Comparison of ENCODE assay signal across 26 mouse cellular contexts in the genomic region with DNA sequence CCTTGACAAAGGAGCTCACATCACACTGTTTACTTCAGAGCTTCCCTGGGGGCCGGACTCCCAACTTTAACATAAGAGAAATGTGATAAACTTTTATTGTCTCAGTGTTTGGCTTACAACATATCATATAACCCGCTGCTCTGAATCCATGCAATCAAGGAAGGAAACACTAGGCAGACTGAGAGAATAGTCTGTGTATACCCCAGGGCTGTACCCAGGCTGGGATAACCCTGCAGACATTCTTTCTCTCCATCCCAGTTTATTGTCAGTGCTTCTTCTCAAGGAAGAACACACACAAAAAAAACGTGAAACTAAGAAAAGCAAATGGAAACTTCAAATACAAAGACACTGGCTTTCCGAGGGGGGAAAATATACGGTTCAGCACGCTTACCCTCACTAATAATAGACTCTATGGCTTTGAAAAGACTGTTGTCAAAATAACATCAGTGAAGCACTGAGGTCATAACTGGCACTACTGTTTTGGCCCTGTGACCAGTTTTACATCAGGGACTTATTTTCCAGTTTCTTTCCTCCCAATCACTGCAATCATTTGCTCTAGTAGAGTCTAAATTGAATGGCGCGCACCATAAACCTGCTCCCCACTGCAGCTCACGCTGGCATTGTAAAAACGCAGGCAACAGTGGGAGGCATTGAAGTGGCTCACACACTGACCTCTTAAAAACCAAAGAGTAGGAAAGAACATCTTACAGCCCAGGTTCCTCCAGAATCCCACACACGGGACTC.
DNase-seq lines count a peak whose midpoint lies in the region; ATAC-seq and TF ChIP-seq lines count a peak whose summit lies in the region.
"Had no signal": no experiment of that assay in that cellular context is flagged by ENCODE, and none has a peak within 500 bp of the region (broad histone marks: within the 10 kb centered on the region; RNA-seq: fewer than 3 reads in every experiment).

No protein-coding gene starts in this region.

- H3K27ac ChIP-seq in forebrain, embryonic 13.5 days: peak overlapping the region; percentile 21; the same call in 1 of the 2 replicates
- H3K27ac ChIP-seq in forebrain, embryonic 11.5 days (ENCODE audit: low read depth, low read length): no peak overlapping the region
- no peak overlapping the region for H3K27ac ChIP-seq in kidney, postnatal 0 days
- no peak overlapping the region for H3K27ac ChIP-seq in forebrain, embryonic 16.5 days (ENCODE audit: low read length)
- H3K27ac ChIP-seq in hindbrain, embryonic 10.5 days: no peak overlapping the region
- H3K27ac ChIP-seq: embryonic facial prominence, embryonic 13.5 days; layer of hippocampus, adult 2 months; limb, embryonic 15.5 days; liver, embryonic 14.5 days; midbrain, embryonic 10.5 days; stomach, embryonic 15.5 days had no signal

- H3K27me3 ChIP-seq in forebrain, embryonic 13.5 days: no peaks in the 10 kb centered on the region
- H3K27me3 ChIP-seq in forebrain, embryonic 11.5 days (ENCODE audit: control insufficient read depth, insufficient read depth, low read length): no peaks in the 10 kb centered on the region
- H3K27me3 ChIP-seq in kidney, postnatal 0 days (ENCODE audit: insufficient read depth, low read length): no peaks in the 10 kb centered on the region
- no peaks in the 10 kb centered on the region for H3K27me3 ChIP-seq in forebrain, embryonic 16.5 days (replicated peaks; ENCODE audit: control insufficient read depth, insufficient read depth, low read length)
- H3K27me3 ChIP-seq in hindbrain, embryonic 10.5 days (ENCODE audit: insufficient read depth, poor library complexity, severe bottlenecking): no peaks in the 10 kb centered on the region
- H3K27me3 ChIP-seq: embryonic facial prominence, embryonic 13.5 days; heart, embryonic 12.5 days; limb, embryonic 15.5 days; Patski; stomach, embryonic 15.5 days had no signal

- TF ChIP-seq CTCF in kidney, postnatal 0 days (IDR thresholded peaks at IDR 0.05; ENCODE audit: low read depth): no peak

- ATAC-seq in forebrain, embryonic 13.5 days: peak; percentile 81
- no peak for ATAC-seq in forebrain, embryonic 11.5 days (replicated peaks; ENCODE audit: low FRiP score)
- ATAC-seq in kidney, postnatal 0 days (replicated peaks; ENCODE audit: low FRiP score, low read depth): no peak
- peak; percentile 82 for ATAC-seq in forebrain, embryonic 16.5 days
- ATAC-seq: CD4-positive, CD25-positive, alpha-beta regulatory T cell, adult 4 months; Patski had no signal

- H3K9me3 ChIP-seq in forebrain, embryonic 13.5 days (replicated peaks): no peaks in the 10 kb centered on the region
- H3K9me3 ChIP-seq in forebrain, embryonic 11.5 days (ENCODE audit: control insufficient read depth, low read length): no peaks in the 10 kb centered on the region
- no peaks in the 10 kb centered on the region for H3K9me3 ChIP-seq in kidney, postnatal 0 days (replicated peaks; ENCODE audit: low read length)
- no peaks in the 10 kb centered on the region for H3K9me3 ChIP-seq in forebrain, embryonic 16.5 days (ENCODE audit: control insufficient read depth, low read length)
- peaks cover 5% of the 10 kb centered on the region; the same call in 1 of the 2 replicates for H3K9me3 ChIP-seq in hindbrain, embryonic 10.5 days
- H3K9me3 ChIP-seq: embryonic facial prominence, embryonic 13.5 days; limb, embryonic 15.5 days; midbrain, embryonic 10.5 days; stomach, embryonic 15.5 days had no signal

- peak overlapping the region; percentile 2; the same call in 1 of the 2 replicates for H3K4me2 ChIP-seq in forebrain, embryonic 13.5 days
- H3K4me2 ChIP-seq in forebrain, embryonic 11.5 days (ENCODE audit: low read depth, low read length, severe bottlenecking): no peak overlapping the region
- no peak overlapping the region for H3K4me2 ChIP-seq in kidney, postnatal 0 days (ENCODE audit: low read length)
- H3K4me2 ChIP-seq in forebrain, embryonic 16.5 days (ENCODE audit: low read length): no peak overlapping the region
- H3K4me2 ChIP-seq: embryonic facial prominence, embryonic 13.5 days; heart, embryonic 12.5 days; limb, embryonic 15.5 days; lung, embryonic 14.5 days; stomach, embryonic 15.5 days had no signal

- WGBS in forebrain, embryonic 13.5 days: 55% methylated on average over 11 of the region's 11 CpGs
- 84% methylated on average over 11 of the region's 11 CpGs for WGBS in forebrain, embryonic 11.5 days
- 45% methylated on average over 11 of the region's 11 CpGs for WGBS in kidney, postnatal 0 days
- 39% methylated on average over 11 of the region's 11 CpGs for WGBS in forebrain, embryonic 16.5 days
- 86% methylated on average over 11 of the region's 11 CpGs for whole genome bisulfite sequencing in hindbrain, embryonic 10.5 days

- H3K4me1 ChIP-seq in forebrain, embryonic 13.5 days: peaks cover 18% of the 10 kb centered on the region
- no peaks in the 10 kb centered on the region for H3K4me1 ChIP-seq in forebrain, embryonic 11.5 days (replicated peaks; ENCODE audit: control insufficient read depth, insufficient read depth, low read length)
- no peaks in the 10 kb centered on the region for H3K4me1 ChIP-seq in kidney, postnatal 0 days (replicated peaks; ENCODE audit: insufficient read depth, low read length)
- peaks cover 3% of the 10 kb centered on the region; the same call in 1 of the 2 replicates for H3K4me1 ChIP-seq in forebrain, embryonic 16.5 days (replicated peaks; ENCODE audit: control insufficient read depth, insufficient read depth, low read length)
- 0 out of 2 replicates have a peak, but pooled peaks cover 5% of the 10 kb centered on the region for H3K4me1 ChIP-seq in hindbrain, embryonic 10.5 days (replicated peaks)
- H3K4me1 ChIP-seq: heart, embryonic 12.5 days; midbrain, embryonic 10.5 days; stomach, embryonic 15.5 days had no signal

- no peak overlapping the region for H3K4me3 ChIP-seq in forebrain, embryonic 13.5 days
- no peak overlapping the region for H3K4me3 ChIP-seq in forebrain, embryonic 11.5 days (ENCODE audit: low read depth, low read length)
- H3K4me3 ChIP-seq in kidney, postnatal 0 days (replicated peaks; ENCODE audit: low read depth, low read length): no peak overlapping the region
- no peak overlapping the region for H3K4me3 ChIP-seq in forebrain, embryonic 16.5 days (replicated peaks; ENCODE audit: low read length)
- H3K4me3 ChIP-seq in hindbrain, embryonic 10.5 days: no peak overlapping the region
- H3K4me3 ChIP-seq: embryonic facial prominence, embryonic 13.5 days; erythroblast, embryonic 14.5 days; heart, embryonic 12.5 days; layer of hippocampus, adult 2 months; limb, embryonic 15.5 days; midbrain, embryonic 10.5 days; stomach, embryonic 15.5 days had no signal

- no peak for DNase-seq in forebrain, embryonic 11.5 days (ENCODE audit: low spot score)
- DNase-seq in kidney, postnatal 0 days (ENCODE audit: low spot score): peak; percentile 43
- DNase-seq in kidney, postnatal 36 days: no peak
- peak; percentile 17 for DNase-seq in Muller cell, postnatal 12 days (ENCODE audit: inconsistent ontology term)
- DNase-seq in hindbrain, embryonic 10.5 days (ENCODE audit: low spot score): no peak
- no peak for DNase-seq in adrenal gland, postnatal 4 days (ENCODE audit: low spot score in 2 of 2)
- DNase-seq: adrenal gland, adult 2 months; cerebellum, adult 2 months; cerebellum, postnatal 25 days; heart, adult 18-20 months; kidney, adult 8-10 months; lung, embryonic 14.5 days; right cerebral cortex, adult 18-20 months; thymus, postnatal 25 days had no signal

- H3K9ac ChIP-seq in forebrain, embryonic 13.5 days: no peak overlapping the region
- no peak overlapping the region for H3K9ac ChIP-seq in forebrain, embryonic 11.5 days (ENCODE audit: low read length)
- no peak overlapping the region for H3K9ac ChIP-seq in kidney, postnatal 0 days (ENCODE audit: low read depth, low read length)
- H3K9ac ChIP-seq in forebrain, embryonic 16.5 days (replicated peaks; ENCODE audit: low read depth, low read length): no peak overlapping the region
- H3K9ac ChIP-seq: embryonic facial prominence, embryonic 13.5 days; heart, embryonic 12.5 days; limb, embryonic 15.5 days; liver, embryonic 14.5 days; lung, embryonic 14.5 days; stomach, embryonic 15.5 days had no signal

- no peaks in the 10 kb centered on the region for H3K36me3 ChIP-seq in forebrain, embryonic 13.5 days (ENCODE audit: poor library complexity, severe bottlenecking)
- H3K36me3 ChIP-seq in forebrain, embryonic 11.5 days (ENCODE audit: control insufficient read depth, insufficient read depth, low read length): no peaks in the 10 kb centered on the region
- no peaks in the 10 kb centered on the region for H3K36me3 ChIP-seq in kidney, postnatal 0 days (ENCODE audit: insufficient read depth, low read length)
- H3K36me3 ChIP-seq in forebrain, embryonic 16.5 days (ENCODE audit: control insufficient read depth, insufficient read depth): no peaks in the 10 kb centered on the region
- no peaks in the 10 kb centered on the region for H3K36me3 ChIP-seq in hindbrain, embryonic 10.5 days
- H3K36me3 ChIP-seq: embryonic facial prominence, embryonic 13.5 days; heart, embryonic 12.5 days; limb, embryonic 15.5 days; midbrain, embryonic 10.5 days; stomach, embryonic 15.5 days had no signal

Comparison
In these comparisons a context has a peak if more than half of its experiments do, and no peak if none do; other contexts are left out.
1. ATAC-seq: peak in forebrain, embryonic 13.5 days (single experiment) and forebrain, embryonic 16.5 days (single experiment); none in forebrain, embryonic 11.5 days (single experiment) and kidney, postnatal 0 days (single experiment).
2. DNase-seq: peak in kidney, postnatal 0 days (single experiment) and Muller cell, postnatal 12 days (single experiment); none in forebrain, embryonic 11.5 days (single experiment), kidney, postnatal 36 days (0 of 2), hindbrain, embryonic 10.5 days (single experiment) and adrenal gland, postnatal 4 days (0 of 2).